Mouse (Mus musculus) embryonic facial prominence, embryonic 12.5 days (tissue): ENCODE results near the gene Ehbp1l1. TPM values are rescaled to one million over a fixed set of nuclear protein-coding genes. Genes with fewer than 3 reads are reported as not detected.
A peak's percentile ranks its signal among the peaks of the same experiment; 100 is the strongest.

ENCODE experiments used
- ATAC-seq: fragments of 200-750 bp; cut with Nextera tagmentation; 2 replicates; pipeline ENCODE4 v1.8.0; 2017; ENCODE audit not compliant: insufficient number of reproducible peaks, insufficient read depth, low FRiP score, low TSS enrichment
- H3K27ac ChIP-seq: fragments of 300-500 bp; sonication (generic); 2 replicates; pipeline ENCODE4 v1.5.1; 2016; ENCODE audit warnings: mild to moderate bottlenecking
- H3K27me3 ChIP-seq: fragments of 300-500 bp; sonication (generic); 2 replicates; pipeline ENCODE4 v1.6.1; 2016; ENCODE audit warnings: mild to moderate bottlenecking, moderate library complexity
- H3K36me3 ChIP-seq: fragments of 300-500 bp; sonication (generic); 2 replicates; pipeline ENCODE4 v1.6.1; 2016; ENCODE audit warnings: mild to moderate bottlenecking
- H3K4me1 ChIP-seq: fragments of 300-500 bp; sonication (generic); 2 replicates; pipeline ENCODE4 v1.6.1; 2016
- H3K4me2 ChIP-seq: fragments of 300-500 bp; sonication (generic); replicated peaks from 2 replicates; pipeline ENCODE4 v1.6.1; 2016; ENCODE audit warnings: mild to moderate bottlenecking, moderate library complexity
- H3K4me3 ChIP-seq: fragments of 300-500 bp; sonication (generic); 2 replicates; pipeline ENCODE4 v1.5.1; 2016; ENCODE audit warnings: mild to moderate bottlenecking
- H3K9ac ChIP-seq: fragments of 300-500 bp; sonication (generic); 2 replicates; pipeline ENCODE4 v1.6.1; 2016; ENCODE audit warnings: mild to moderate bottlenecking, moderate library complexity
- H3K9me3 ChIP-seq: fragments of 300-500 bp; sonication (generic); 2 replicates; pipeline ENCODE4 v1.6.1; 2016; ENCODE audit warnings: mild to moderate bottlenecking, moderate library complexity
- WGBS: fragments of 180-500 bp; shearing (Covaris S2); methylation state at CpG from one replicate; pipeline ENCODE4 v1.1.7; 2016; 5-methylcytosine and 5-hydroxymethylcytosine counted together
- polyA plus RNA-seq: library from polyadenylated mRNA; unstranded; fragments of >200 nt; fragmentation: Nextera tagmentation; extraction: Ambion mirVana; gene quantifications from 2 replicates; pipeline ENCODE4 v1.2.1, GENCODE M21; 2016

The Ehbp1l1 gene
- polyA plus RNA-seq, 1 experiment from 2014 or later: 14.4 TPM

- peak overlapping the region; percentile 89 for H3K4me3 ChIP-seq
- WGBS: 73% methylated on average over 29 of the region's 29 CpGs
- peak overlapping the region; percentile 75 for H3K9ac ChIP-seq
- no peaks in the 10 kb centered on the region for H3K9me3 ChIP-seq
- peaks cover 44% of the 10 kb centered on the region for H3K4me1 ChIP-seq
- no peaks in the 10 kb centered on the region for H3K36me3 ChIP-seq
- H3K4me2 ChIP-seq: peak overlapping the region; percentile 97
- ATAC-seq: no peak
- no peak overlapping the region for H3K27ac ChIP-seq
- H3K27me3 ChIP-seq: 0 out of 2 replicates have a peak, but pooled peaks cover 2% of the 10 kb centered on the region
These were observed 4.4 kb upstream of the Ehbp1l1 start for GRCm38 (mm10) chr19:5730314-5731186.

- H3K36me3 ChIP-seq: 0 out of 2 replicates have a peak, but pooled peaks cover 2% of the 10 kb centered on the region
- H3K27me3 ChIP-seq: no peaks in the 10 kb centered on the region
- ATAC-seq: peak; percentile 78
- peak within 1 kb of the TSS; percentile 97 for H3K4me2 ChIP-seq
- peak within 1 kb of the TSS; percentile 89 for H3K4me3 ChIP-seq
- WGBS: under 1% methylated on average over 35 of the region's 37 CpGs
- no peaks in the 10 kb centered on the region for H3K9me3 ChIP-seq
- H3K9ac ChIP-seq: peak within 1 kb of the TSS; percentile 98
- H3K4me1 ChIP-seq: peaks cover 51% of the 10 kb centered on the region
- peak within 1 kb of the TSS; percentile 95 for H3K27ac ChIP-seq
These were observed 3.3 kb upstream of the Ehbp1l1 start, which contains the start of gene Fam89b for GRCm38 (mm10) chr19:5729444-5729815. TSS of gene Fam89b (minus strand) at chr19:5729653.

GRCm38 (mm10) chr19:5728631-5729443 is 2.7 kb upstream of the Ehbp1l1 start:
- H3K27me3 ChIP-seq: no peaks in the 10 kb centered on the region
- no peak for ATAC-seq
- H3K9me3 ChIP-seq: no peaks in the 10 kb centered on the region
- peak overlapping the region; percentile 97 for H3K4me2 ChIP-seq
- H3K4me3 ChIP-seq: peak overlapping the region; percentile 89
- H3K9ac ChIP-seq: peak overlapping the region; percentile 98
- peaks cover 51% of the 10 kb centered on the region for H3K4me1 ChIP-seq
- peaks cover 8% of the 10 kb centered on the region; the same call in 1 of the 2 replicates for H3K36me3 ChIP-seq
- WGBS: 8% methylated on average over 37 of the region's 37 CpGs
- peak overlapping the region; percentile 95 for H3K27ac ChIP-seq

DNA sequence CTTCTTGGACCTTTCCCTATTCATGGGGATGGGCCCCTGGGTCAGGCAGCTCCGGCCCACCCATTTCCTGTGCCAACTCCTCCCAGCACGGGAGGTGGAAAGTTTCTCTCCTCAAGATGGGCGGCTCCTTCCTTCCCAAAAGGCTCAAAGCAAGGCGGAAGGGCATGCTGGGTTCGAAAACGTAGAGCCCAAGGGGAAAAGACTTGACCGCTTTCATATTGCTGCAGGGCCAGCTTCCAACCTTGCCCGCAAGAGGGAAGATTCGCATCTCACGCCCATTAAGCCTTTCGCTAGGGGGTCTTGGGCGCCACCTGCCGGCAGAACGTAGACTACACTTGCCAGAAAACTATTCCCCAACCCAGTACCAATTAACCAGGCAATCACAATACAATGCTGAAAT is 1.6 kb upstream of the Ehbp1l1 start:
- peak overlapping the region; percentile 89 for H3K4me3 ChIP-seq
- H3K4me1 ChIP-seq: peaks cover 51% of the 10 kb centered on the region
- no peak for ATAC-seq
- 0 out of 2 replicates have a peak overlapping the region, but pooled peaks have one; percentile 26 for H3K27ac ChIP-seq
- H3K36me3 ChIP-seq: peaks cover 17% of the 10 kb centered on the region
- peak overlapping the region; percentile 98 for H3K9ac ChIP-seq
- no peaks in the 10 kb centered on the region for H3K9me3 ChIP-seq
- peak overlapping the region; percentile 97 for H3K4me2 ChIP-seq
- 3% methylated on average over 14 of the region's 14 CpGs for WGBS
- no peaks in the 10 kb centered on the region for H3K27me3 ChIP-seq

- peak overlapping the region; percentile 97 for H3K4me2 ChIP-seq
- H3K27me3 ChIP-seq: no peaks in the 10 kb centered on the region
- H3K9ac ChIP-seq: peak overlapping the region; percentile 41; the same call in 1 of the 2 replicates
- no peak for ATAC-seq
- WGBS: 76% methylated on average over 15 of the region's 15 CpGs
- H3K36me3 ChIP-seq: peaks cover 24% of the 10 kb centered on the region
- peaks cover 51% of the 10 kb centered on the region for H3K4me1 ChIP-seq
- H3K27ac ChIP-seq: peak overlapping the region; percentile 26; the same call in 1 of the 2 replicates
- no peaks in the 10 kb centered on the region for H3K9me3 ChIP-seq
- H3K4me3 ChIP-seq: peak overlapping the region; percentile 89
These were observed 953 bp upstream of the Ehbp1l1 start for GRCm38 (mm10) chr19:5726961-5727578.

- H3K27me3 ChIP-seq: no peaks in the 10 kb centered on the region
- peak overlapping the region; percentile 59; the same call in 1 of the 2 replicates for H3K27ac ChIP-seq
- H3K9me3 ChIP-seq: no peaks in the 10 kb centered on the region
- 66% methylated on average over 12 of the region's 12 CpGs for WGBS
- H3K4me2 ChIP-seq: peak overlapping the region; percentile 97
- H3K9ac ChIP-seq: 0 out of 2 replicates have a peak overlapping the region, but pooled peaks have one; percentile 57
- H3K4me1 ChIP-seq: peaks cover 42% of the 10 kb centered on the region
- no peak for ATAC-seq
- H3K4me3 ChIP-seq: peak overlapping the region; percentile 37
- H3K36me3 ChIP-seq: peaks cover 43% of the 10 kb centered on the region
These were observed 949 bp downstream of the Ehbp1l1 start for GRCm38 (mm10) chr19:5725029-5725707.

DNA sequence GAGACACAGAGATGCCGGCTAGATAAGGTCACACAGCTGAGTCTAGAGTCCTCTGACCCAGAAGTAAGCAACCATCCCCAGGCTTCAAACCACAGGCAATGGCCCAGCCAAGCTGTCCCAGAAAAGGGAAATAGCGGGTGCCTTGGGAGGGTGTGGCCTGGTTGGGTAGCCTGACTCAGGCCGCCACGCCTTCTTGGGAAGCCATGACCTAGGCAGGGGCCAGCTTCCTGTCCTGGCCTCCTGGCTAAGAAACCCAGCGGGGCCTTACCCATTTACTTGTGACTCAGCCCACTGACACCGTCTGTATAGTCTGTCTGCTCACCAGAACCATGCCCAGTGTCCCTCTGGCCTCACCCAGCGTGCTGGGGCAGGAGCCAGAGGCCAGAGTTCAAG is 1.6 kb downstream of the Ehbp1l1 start:
- Histone ChIP-seq H3K9ac (no peak overlapping the region), H3K9me3 (no peaks in the 10 kb centered on the region), H3K4me1 (peaks cover 37% of the 10 kb centered on the region), H3K4me3 (peak overlapping the region; percentile 37; the same call in 1 of the 2 replicates), H3K27ac (0 out of 2 replicates have a peak overlapping the region, but pooled peaks have one; percentile 5), H3K36me3 (peaks cover 49% of the 10 kb centered on the region), H3K27me3 (no peaks in the 10 kb centered on the region), H3K4me2 (peak overlapping the region; percentile 97; the same call in 1 of the 2 replicates)
- WGBS: 68% methylated on average over 7 of the region's 7 CpGs
- no peak for ATAC-seq

DNA sequence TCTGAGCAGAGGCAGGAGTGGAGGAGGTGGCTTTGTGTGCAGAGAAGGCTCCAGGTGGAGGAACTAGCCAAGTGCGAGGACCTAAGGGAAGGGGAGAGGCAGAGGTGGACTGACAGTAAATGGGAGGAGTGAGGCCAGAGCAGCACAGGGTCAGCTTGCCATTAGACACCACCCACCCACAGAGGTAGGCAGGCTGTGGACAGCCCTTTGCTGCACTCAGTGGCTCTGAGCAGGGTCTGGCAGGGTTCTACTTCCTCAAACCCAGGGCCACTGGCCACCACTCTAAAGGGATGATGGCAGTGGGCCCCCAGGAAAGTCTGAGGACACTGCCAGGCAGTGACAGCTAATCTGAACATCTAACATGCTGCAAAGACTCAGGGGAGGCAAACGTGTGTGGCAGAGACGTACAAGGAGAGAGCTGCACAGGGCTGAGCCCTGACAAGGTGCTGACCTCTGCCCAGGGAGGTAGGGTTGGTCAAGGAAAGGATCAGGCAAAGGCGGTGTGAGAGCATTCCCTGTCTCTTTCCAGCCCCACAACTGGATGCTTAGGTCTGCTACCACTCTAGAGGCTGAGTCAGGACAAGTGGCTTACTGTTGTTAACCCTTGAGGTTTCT is 2.1 kb downstream of the Ehbp1l1 start:
- H3K27ac ChIP-seq: no peak overlapping the region
- no peaks in the 10 kb centered on the region for H3K9me3 ChIP-seq
- H3K4me1 ChIP-seq: peaks cover 37% of the 10 kb centered on the region
- H3K36me3 ChIP-seq: peaks cover 54% of the 10 kb centered on the region
- no peak overlapping the region for H3K4me3 ChIP-seq
- peak overlapping the region; percentile 8 for H3K4me2 ChIP-seq
- WGBS: 69% methylated on average over 4 of the region's 4 CpGs
- ATAC-seq: no peak
- H3K27me3 ChIP-seq: no peaks in the 10 kb centered on the region
- no peak overlapping the region for H3K9ac ChIP-seq

GRCm38 (mm10) chr19:5722848-5723425 is 3.2 kb downstream of the Ehbp1l1 start:
- ATAC-seq: no peak
- no peaks in the 10 kb centered on the region for H3K9me3 ChIP-seq
- peaks cover 28% of the 10 kb centered on the region for H3K4me1 ChIP-seq
- no peak overlapping the region for H3K4me2 ChIP-seq
- H3K36me3 ChIP-seq: peaks cover 63% of the 10 kb centered on the region
- H3K27me3 ChIP-seq: no peaks in the 10 kb centered on the region
- WGBS: 85% methylated on average over 7 of the region's 7 CpGs
- no peak overlapping the region for H3K4me3 ChIP-seq
- no peak overlapping the region for H3K9ac ChIP-seq
- no peak overlapping the region for H3K27ac ChIP-seq

- H3K36me3 ChIP-seq: peaks cover 63% of the 10 kb centered on the region
- H3K27ac ChIP-seq: no peak overlapping the region
These were observed 4.9 kb downstream of the Ehbp1l1 start for GRCm38 (mm10) chr19:5721233-5721632.

More at GRCm38 (mm10) chr19:5721233-5721632, 4.9 kb downstream of the Ehbp1l1 start:
- H3K27me3 ChIP-seq: no peaks in the 10 kb centered on the region
- H3K4me1 ChIP-seq: peaks cover 19% of the 10 kb centered on the region
- no peaks in the 10 kb centered on the region for H3K9me3 ChIP-seq
- WGBS: 84% methylated on average over 6 of the region's 6 CpGs
- ATAC-seq: no peak
- no peak overlapping the region for H3K9ac ChIP-seq
- no peak overlapping the region for H3K4me2 ChIP-seq
- no peak overlapping the region for H3K4me3 ChIP-seq
